Mouse (Mus musculus): ENCODE measurements around the gene Notch4. TPM values are rescaled to one million over a fixed set of nuclear protein-coding genes. Genes with fewer than 3 reads are reported as not detected.
"Not testable (repeated sequence)": the region's sequence is repeated elsewhere in the genome, so short reads cannot be mapped to it uniquely, and the experiment has no call there.

Notch4 gene
- total RNA-seq (2021) = 10 to 100 TPM; 20.1 to 37.0 TPM
- long read RNA-seq, experiment 1, partial matches to known transcripts = 17 of 18 reads
- long read RNA-seq, experiment 1, other reads (novel, unspliced or antisense) = 1 of 18 reads
- long read RNA-seq, experiment 2, full-length matches to known transcripts = 2 of 6 reads
- long read RNA-seq, experiment 2, partial matches to known transcripts = 0 of 6 reads
- long read RNA-seq, experiment 2, other reads (novel, unspliced or antisense) = 4 of 6 reads

GRCm38 (mm10) chr17:34564003-34564421, at the start of gene Notch4:
Gene Notch4 (plus strand): TSS chr17:34564268.
- DNase-seq = peak; percentile 49 to 75

DNA sequence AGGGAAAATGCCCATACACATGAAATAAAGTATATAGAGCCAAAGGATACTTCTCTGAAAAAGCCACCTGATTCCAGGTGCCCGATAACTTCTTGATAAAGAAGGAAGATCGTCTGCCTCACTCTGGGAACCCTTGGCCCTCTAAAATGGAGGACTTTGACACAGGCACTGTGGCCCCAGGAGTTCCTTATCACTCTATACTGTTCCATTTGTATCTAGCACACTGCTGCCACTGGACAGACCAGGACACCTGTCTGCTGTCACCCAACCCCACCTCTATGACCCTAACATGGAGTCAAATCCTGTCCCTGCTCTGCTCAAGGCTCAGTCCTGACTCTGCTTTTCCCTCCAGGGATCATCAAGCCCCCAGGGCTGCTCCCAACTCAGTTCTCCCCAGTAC, 47.6 kb upstream of the Notch4 start:
- DNase-seq = no peak

- DNase-seq = no peak
Observed at GRCm38 (mm10) chr17:34517252-34517651, 46.8 kb upstream of the Notch4 start, which contains the start of gene Btnl6. Gene Btnl6 (minus strand): TSS chr17:34517352.

- no peak for DNase-seq
Observed at GRCm38 (mm10) chr17:34517795-34518194, 46.3 kb upstream of the Notch4 start.

DNA sequence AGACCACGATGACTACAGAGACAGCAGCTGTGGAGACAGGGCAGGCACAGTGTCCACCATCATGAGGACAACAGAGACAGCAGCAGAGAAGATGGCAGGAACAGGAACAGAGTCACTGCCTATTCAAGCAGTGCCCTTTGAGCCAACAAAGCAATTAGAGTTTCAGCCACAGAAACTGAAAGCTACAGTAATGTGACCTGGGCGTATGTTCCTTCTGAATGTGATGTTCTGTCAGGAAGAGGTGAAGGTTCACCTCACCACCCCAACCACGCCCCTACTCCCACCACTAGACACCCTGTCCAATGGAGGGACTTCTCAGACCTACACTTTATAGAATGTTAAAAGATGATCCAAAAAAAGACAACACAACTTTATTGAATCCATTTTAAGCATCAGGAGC, 45.5 kb upstream of the Notch4 start:
- DNase-seq = not testable (repeated sequence)

DNA sequence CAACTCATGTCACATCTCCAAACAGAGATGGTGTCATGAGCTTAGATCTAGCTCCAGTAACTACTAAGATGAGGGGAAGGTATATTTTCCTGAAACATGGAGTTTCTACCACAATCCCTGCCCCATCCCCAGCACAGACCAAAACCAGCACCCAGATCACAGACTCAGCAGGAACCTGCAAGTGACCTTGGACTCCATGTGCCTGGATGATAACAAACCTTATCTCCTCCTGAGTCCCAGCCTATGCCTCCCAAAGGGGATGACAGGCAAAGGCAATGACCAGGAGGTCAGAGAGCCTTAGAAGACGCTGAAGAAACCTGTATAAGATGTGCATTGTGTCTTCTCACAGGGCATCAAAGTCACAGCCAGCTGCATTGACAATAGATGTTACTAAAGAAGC, 45.1 kb upstream of the Notch4 start:
- no peak for DNase-seq

DNA sequence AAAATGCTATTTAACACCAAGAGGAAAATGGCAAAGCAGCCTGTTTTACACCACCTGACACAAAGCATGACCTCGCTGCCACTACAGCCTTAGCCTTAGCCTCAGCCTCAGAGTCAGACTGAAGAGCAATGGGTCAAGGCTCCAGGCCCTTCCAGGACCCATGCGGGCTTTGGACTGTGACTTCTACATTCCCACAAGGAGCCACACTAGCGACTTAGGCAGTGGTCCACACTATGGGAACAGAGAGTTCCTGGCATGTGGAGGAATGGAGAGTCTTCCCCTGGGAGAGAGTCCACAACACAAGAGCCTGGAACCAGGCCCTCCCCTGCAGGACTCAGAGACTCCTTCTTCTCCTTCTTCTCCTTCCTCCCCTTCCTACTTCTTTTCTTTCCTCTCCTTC, 31.4 kb upstream of the Notch4 start:
- DNase-seq = no peak

DNA sequence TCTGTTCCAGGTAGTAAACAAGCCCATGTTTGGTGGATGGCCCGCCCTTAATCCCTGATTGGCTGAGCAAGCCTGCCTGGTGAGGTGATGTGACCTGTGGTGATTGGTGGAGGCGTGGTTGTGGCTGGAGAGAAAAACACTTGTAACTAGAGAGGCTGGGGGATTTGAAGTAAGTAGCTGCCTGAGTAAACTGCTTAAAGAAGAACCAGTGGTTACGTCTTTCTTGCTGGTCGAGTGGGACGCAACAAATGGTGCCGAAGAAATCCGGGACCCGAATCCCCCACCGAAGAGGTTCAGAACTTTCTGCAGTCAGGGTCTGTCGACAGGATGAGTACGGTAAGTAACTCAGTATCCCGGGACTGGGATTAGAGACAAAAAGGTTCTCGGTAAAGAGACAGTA, 20.5 kb upstream of the Notch4 start:
- not testable (repeated sequence) for DNase-seq

GRCm38 (mm10) chr17:34546797-34547196, 17.3 kb upstream of the Notch4 start:
- DNase-seq = no peak

DNA sequence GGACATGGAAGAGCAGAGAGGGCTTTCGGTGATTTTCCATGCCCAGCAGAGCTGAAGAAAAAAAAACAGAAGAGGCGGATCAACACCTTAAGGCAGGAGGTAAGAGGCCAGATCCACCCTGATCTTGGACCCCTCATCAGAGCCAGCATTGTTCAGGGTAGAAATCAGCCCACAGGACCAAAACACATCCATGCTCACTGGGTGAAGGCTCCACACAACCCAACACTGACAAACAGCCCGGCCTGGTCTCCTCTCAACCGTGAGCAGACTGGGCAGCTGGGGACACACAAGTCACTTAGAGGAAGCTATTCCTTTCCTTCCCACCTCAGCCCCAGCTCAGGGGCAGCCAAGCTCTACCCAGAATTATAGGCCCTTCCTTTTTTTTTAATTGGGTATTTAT, 16.5 kb upstream of the Notch4 start:
- DNase-seq = no peak

GRCm38 (mm10) chr17:34549156-34549555, 14.9 kb upstream of the Notch4 start:
- DNase-seq = no peak

- no peak for DNase-seq
Observed at GRCm38 (mm10) chr17:34549843-34550242, 14.2 kb upstream of the Notch4 start.

DNA sequence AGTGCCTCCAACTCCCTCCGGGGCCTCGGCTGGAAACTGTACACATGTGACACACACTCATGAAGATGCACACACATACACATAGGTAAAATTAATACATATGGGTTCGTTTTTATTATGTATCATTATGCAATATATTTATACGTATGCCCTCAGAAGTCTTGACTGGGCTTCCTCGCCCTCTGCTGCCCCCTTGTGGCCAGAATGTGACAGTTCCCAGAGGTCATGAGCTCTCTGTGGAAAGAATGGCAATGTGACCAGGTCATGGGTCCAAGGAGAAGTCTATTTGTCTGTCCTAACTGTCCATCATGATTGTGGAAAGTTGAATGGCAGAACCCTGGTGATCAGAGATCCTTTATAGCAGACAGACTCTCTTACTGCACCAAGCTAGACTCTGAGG, 8.6 kb upstream of the Notch4 start:
- peak; percentile 87 to 90 for DNase-seq

DNA sequence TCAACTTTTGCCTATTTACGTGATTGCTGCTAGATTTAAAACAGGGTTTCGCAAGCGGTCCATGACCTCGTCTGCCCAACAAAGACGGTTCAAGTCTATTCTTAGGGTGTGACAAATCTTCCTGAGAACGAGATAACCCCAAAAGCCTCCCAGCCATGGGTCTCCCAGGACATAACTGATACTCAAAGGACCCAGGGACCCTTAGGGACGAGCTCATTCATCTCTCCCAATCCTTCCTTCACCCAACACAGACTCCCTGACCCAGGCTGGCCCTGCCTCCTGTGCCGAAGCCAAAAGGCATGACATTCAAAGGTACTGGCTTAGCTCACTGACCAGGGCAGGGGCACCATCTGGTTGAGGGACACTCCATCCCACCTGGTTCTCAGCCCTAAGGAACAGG, 7.7 kb upstream of the Notch4 start:
- DNase-seq = no peak

- peak in 1 of 2 experiments; percentile 27 for DNase-seq
Observed at GRCm38 (mm10) chr17:34557411-34557810, 6.7 kb upstream of the Notch4 start.

DNA sequence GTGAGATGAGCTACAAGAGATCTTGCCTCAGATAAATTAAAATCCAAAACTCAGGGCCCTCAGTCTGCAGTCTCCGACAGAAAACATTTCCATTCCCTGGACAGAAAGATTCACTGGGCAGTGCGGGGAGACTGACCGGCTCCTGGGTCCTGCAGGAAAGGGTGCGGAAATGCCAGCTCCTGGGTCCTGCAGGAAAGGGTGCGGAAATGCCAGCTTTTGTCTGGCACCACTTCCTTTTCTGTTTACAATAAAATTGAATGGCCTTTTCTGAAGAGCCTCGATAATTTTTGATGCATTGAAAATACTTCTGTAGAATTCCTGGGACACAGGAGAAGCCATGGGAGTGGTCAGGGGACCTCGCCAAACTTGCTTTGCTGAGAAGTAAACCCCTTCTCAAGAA, 5.0 kb upstream of the Notch4 start:
- DNase-seq = no peak

DNA sequence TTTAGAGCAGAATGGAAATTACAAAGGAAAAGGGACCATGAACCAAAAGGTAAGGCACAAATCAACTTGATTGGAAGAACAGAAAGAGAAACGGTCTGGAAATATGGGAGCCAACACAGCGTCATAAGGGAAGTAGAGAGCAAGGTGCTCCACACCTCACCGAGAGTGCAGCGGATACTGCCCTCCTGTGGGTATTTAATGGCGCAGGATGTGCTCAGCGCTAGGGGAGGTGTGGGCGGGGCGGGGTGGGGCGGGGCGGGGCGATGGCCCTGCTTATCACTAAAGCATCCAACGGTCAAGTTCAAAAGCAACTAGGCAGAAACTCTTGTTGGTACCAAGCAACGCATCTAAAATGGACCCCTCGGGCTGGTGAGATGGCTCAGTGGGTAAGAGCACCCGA, 4.2 kb upstream of the Notch4 start:
- no peak for DNase-seq

GRCm38 (mm10) chr17:34560438-34560837, 3.6 kb upstream of the Notch4 start:
- no peak for DNase-seq

DNA sequence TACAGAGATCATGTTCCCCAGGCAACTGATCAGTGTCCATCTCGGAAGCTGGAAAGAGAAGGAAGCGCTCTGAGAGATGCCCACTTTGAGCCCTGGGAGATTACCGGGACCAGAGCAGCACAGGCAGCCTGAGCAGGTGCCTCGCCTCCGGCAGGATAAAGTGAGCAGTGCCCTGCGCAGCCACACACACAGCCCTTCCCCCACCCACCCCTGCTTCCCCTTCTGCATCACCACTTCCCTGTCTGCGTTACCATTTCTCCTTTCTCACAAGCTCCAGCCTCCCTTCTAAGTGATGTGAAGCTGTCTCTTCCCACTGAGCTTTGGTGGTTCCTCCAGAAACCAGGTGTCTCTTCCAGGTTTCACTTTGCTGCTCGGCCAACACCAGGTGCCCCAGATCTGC, 2.9 kb upstream of the Notch4 start:
- no peak for DNase-seq

GRCm38 (mm10) chr17:34562595-34562994, 1.5 kb upstream of the Notch4 start:
- no peak for DNase-seq

- DNase-seq = no peak
Observed at GRCm38 (mm10) chr17:34563354-34563753, 714 bp upstream of the Notch4 start.

GRCm38 (mm10) chr17:34564796-34565195, 728 bp downstream of the Notch4 start:
- peak; percentile 51 to 55 for DNase-seq

- no peak for DNase-seq
Observed at GRCm38 (mm10) chr17:34567311-34567710, 3.2 kb downstream of the Notch4 start.

GRCm38 (mm10) chr17:34568421-34568820, 4.4 kb downstream of the Notch4 start:
- DNase-seq = no peak

- DNase-seq = no peak
Observed at GRCm38 (mm10) chr17:34569919-34570318, 5.9 kb downstream of the Notch4 start.

All from adrenal gland, postnatal 36 days (tissue).